Comparison of ENCODE assay signal across 8 mouse cellular contexts in genomic region chr17:84957487-84958259, GRCm38 (mm10). TPM values are rescaled to one million over a fixed set of nuclear protein-coding genes. Genes with fewer than 3 reads are reported as not detected.
DNase-seq lines count a peak whose midpoint lies in the region; ATAC-seq and TF ChIP-seq lines count a peak whose summit lies in the region.

No protein-coding gene starts in this region.

- no peak overlapping the region for H3K4me2 ChIP-seq in CH12.LX (ENCODE audit: insufficient read depth, low read depth, poor library complexity, severe bottlenecking)
- peak overlapping the region; percentile 64 for H3K4me2 ChIP-seq in forebrain, embryonic 11.5 days (ENCODE audit: low read depth, low read length, severe bottlenecking)
- H3K4me2 ChIP-seq in heart, embryonic 16.5 days (ENCODE audit: low read depth, low read length), result peak overlapping the region; percentile 93; the same call in 1 of the 2 replicates
- peak overlapping the region; percentile 74 for H3K4me2 ChIP-seq in liver, embryonic 15.5 days
- H3K4me2 ChIP-seq in neural tube, embryonic 12.5 days (replicated peaks), result peak overlapping the region; percentile 70

- H3K27ac ChIP-seq in CH12.LX (ENCODE audit: insufficient read depth, low read depth), result peak overlapping the region; percentile 76
- H3K27ac ChIP-seq in forebrain, embryonic 11.5 days (ENCODE audit: low read depth, low read length), result peak overlapping the region; percentile 93
- H3K27ac ChIP-seq in heart, embryonic 16.5 days (ENCODE audit: low read length), result peak overlapping the region; percentile 98
- H3K27ac ChIP-seq in liver, embryonic 15.5 days (replicated peaks), result peak overlapping the region; percentile 96
- H3K27ac ChIP-seq in neural tube, embryonic 12.5 days, result peak overlapping the region; percentile 94

- under 1% methylated on average over 51 of the region's 55 CpGs for WGBS in forebrain, embryonic 11.5 days
- WGBS in heart, embryonic 16.5 days, result under 1% methylated on average over 53 of the region's 55 CpGs
- 2% methylated on average over 55 of the region's 55 CpGs for WGBS in liver, embryonic 15.5 days (ENCODE audit: insufficient replicate concordance)
- WGBS in neural tube, embryonic 12.5 days, result under 1% methylated on average over 45 of the region's 55 CpGs

- peak overlapping the region; percentile 89 for H3K9ac ChIP-seq in CH12.LX (ENCODE audit: insufficient read depth, low read depth)
- peak overlapping the region; percentile 93 for H3K9ac ChIP-seq in forebrain, embryonic 11.5 days (ENCODE audit: low read length)
- peak overlapping the region; percentile 90 for H3K9ac ChIP-seq in heart, embryonic 16.5 days (ENCODE audit: low read length)
- H3K9ac ChIP-seq in liver, embryonic 15.5 days, result peak overlapping the region; percentile 99
- peak overlapping the region; percentile 98 for H3K9ac ChIP-seq in neural tube, embryonic 12.5 days

- peak; percentile 87 for TF ChIP-seq POLR2A in CH12.LX (IDR thresholded peaks at IDR 0.05; ENCODE audit: low read depth, low read length)

- dilution Hi-C loops in CH12.LX (cut with MboI; ENCODE audit: extremely low pct_ligation_motif_present, extremely low pct_unique_long_range_greater_than_20kb, low sequenced_read_pairs), result no loop called here

- peak; percentile 99 for ATAC-seq in forebrain, embryonic 11.5 days (replicated peaks; ENCODE audit: low FRiP score)
- ATAC-seq in heart, embryonic 16.5 days (replicated peaks; ENCODE audit: extremely low read depth, insufficient read depth, low FRiP score), result peak; percentile 97
- peak; percentile 94 for ATAC-seq in liver, embryonic 15.5 days (ENCODE audit: insufficient read depth)
- peak; percentile 99 for ATAC-seq in neural tube, embryonic 12.5 days (ENCODE audit: low FRiP score, low read depth)

- no peak for TF ChIP-seq CTCF in CH12.LX (conservative IDR thresholded peaks at IDR 0.05 in 1 of 2, IDR thresholded peaks at IDR 0.05 in 1 of 2; ENCODE audit: low read depth in 2 of 2, low read length in 2 of 2)

- peaks cover 0 to 5% of the 10 kb centered on the region in 2 experiments for H3K36me3 ChIP-seq in CH12.LX (replicated peaks in 1 of 2; ENCODE audit: control insufficient read depth in 1 of 2, insufficient read depth in 1 of 2, low read length in 1 of 2)
- no peaks in the 10 kb centered on the region for H3K36me3 ChIP-seq in forebrain, embryonic 11.5 days (ENCODE audit: control insufficient read depth, insufficient read depth, low read length)
- H3K36me3 ChIP-seq in heart, embryonic 16.5 days (ENCODE audit: control insufficient read depth, insufficient read depth), result no peaks in the 10 kb centered on the region
- H3K36me3 ChIP-seq in liver, embryonic 15.5 days (replicated peaks), result 0 out of 2 replicates have a peak, but pooled peaks cover 6% of the 10 kb centered on the region
- H3K36me3 ChIP-seq in neural tube, embryonic 12.5 days, result no peaks in the 10 kb centered on the region

- H3K4me1 ChIP-seq in CH12.LX (ENCODE audit: control insufficient read depth in 1 of 2, insufficient read depth in 2 of 2), result peaks cover 5 to 36% of the 10 kb centered on the region in 2 experiments; a peak in 3 of 4 replicates
- peaks cover 3% of the 10 kb centered on the region; the same call in 1 of the 2 replicates for H3K4me1 ChIP-seq in forebrain, embryonic 11.5 days (replicated peaks; ENCODE audit: control insufficient read depth, insufficient read depth, low read length)
- peaks cover 28% of the 10 kb centered on the region for H3K4me1 ChIP-seq in heart, embryonic 16.5 days (ENCODE audit: control insufficient read depth, insufficient read depth, low read length)
- H3K4me1 ChIP-seq in liver, embryonic 15.5 days (replicated peaks), result peaks cover 43% of the 10 kb centered on the region
- peaks cover 20% of the 10 kb centered on the region for H3K4me1 ChIP-seq in neural tube, embryonic 12.5 days

- in situ Hi-C loops in CH12.LX (cut with MboI; ENCODE audit: low pct_ligation_motif_present, low pct_unique_long_range_greater_than_20kb, low sequenced_read_pairs), result no loop called here

- DNase-seq in CH12.LX (ENCODE audit: extremely low read depth), result peak; percentile 100
- DNase-seq in c-Kit-positive CD71-positive TER-119-negative erythroid progenitor cells, embryonic 14.5 days (ENCODE audit: low read depth), result peak; percentile 100
- peak; percentile 99 for DNase-seq in forebrain, embryonic 11.5 days (ENCODE audit: low spot score)
- DNase-seq in kidney, postnatal 36 days, result peak; percentile 100
- peak; percentile 100 for DNase-seq in telencephalon, adult 2 months (ENCODE audit: low read depth, low spot score)

- no peaks in the 10 kb centered on the region for H3K9me3 ChIP-seq in CH12.LX (replicated peaks; ENCODE audit: low read length)
- no peaks in the 10 kb centered on the region for H3K9me3 ChIP-seq in forebrain, embryonic 11.5 days (ENCODE audit: control insufficient read depth, low read length)
- no peaks in the 10 kb centered on the region for H3K9me3 ChIP-seq in heart, embryonic 16.5 days (replicated peaks; ENCODE audit: control insufficient read depth, low read length)
- no peaks in the 10 kb centered on the region for H3K9me3 ChIP-seq in liver, embryonic 15.5 days (replicated peaks)
- H3K9me3 ChIP-seq in neural tube, embryonic 12.5 days, result no peaks in the 10 kb centered on the region

- TF ChIP-seq EP300 in CH12.LX (IDR thresholded peaks at IDR 0.05; ENCODE audit: low read length), result no peak

- no peaks in the 10 kb centered on the region for H3K27me3 ChIP-seq in CH12.LX (replicated peaks)
- H3K27me3 ChIP-seq in forebrain, embryonic 11.5 days (ENCODE audit: control insufficient read depth, insufficient read depth, low read length), result no peaks in the 10 kb centered on the region
- H3K27me3 ChIP-seq in heart, embryonic 16.5 days (ENCODE audit: control insufficient read depth, insufficient read depth, low read length), result no peaks in the 10 kb centered on the region
- H3K27me3 ChIP-seq in liver, embryonic 15.5 days, result no peaks in the 10 kb centered on the region
- no peaks in the 10 kb centered on the region for H3K27me3 ChIP-seq in neural tube, embryonic 12.5 days (replicated peaks)

- peaks cover 35% of the 10 kb centered on the region for H3K79me2 ChIP-seq in CH12.LX (replicated peaks; ENCODE audit: control insufficient read depth, extremely low read depth, insufficient read depth, poor library complexity, severe bottlenecking)

- H3K4me3 ChIP-seq in CH12.LX (replicated peaks in 1 of 3; ENCODE audit: low read depth in 2 of 3, low read length in 2 of 3, poor library complexity in 1 of 3), result peak overlapping the region; percentile 74 to 97 (median 93)
- H3K4me3 ChIP-seq in forebrain, embryonic 11.5 days (ENCODE audit: low read depth, low read length), result peak overlapping the region; percentile 95
- peak overlapping the region; percentile 90 for H3K4me3 ChIP-seq in heart, embryonic 16.5 days (ENCODE audit: low read length)
- H3K4me3 ChIP-seq in liver, embryonic 15.5 days (replicated peaks), result peak overlapping the region; percentile 99
- peak overlapping the region; percentile 98 for H3K4me3 ChIP-seq in neural tube, embryonic 12.5 days

- TF ChIP-seq RAD21 in CH12.LX (IDR thresholded peaks at IDR 0.05; ENCODE audit: low read depth, low read length), result no peak

TF ChIP-seq in CH12.LX, 34 proteins besides CTCF, POLR2A, EP300 and RAD21:
- TF ChIP-seq HCFC1 (IDR thresholded peaks at IDR 0.05; ENCODE audit: low read depth, low read length), result peak; percentile 38
- no peak for TF ChIP-seq BHLHE40 (IDR thresholded peaks at IDR 0.05; ENCODE audit: low read depth, low read length)
- peak; percentile 89 for TF ChIP-seq CHD2 (IDR thresholded peaks at IDR 0.05; ENCODE audit: low read length)
- TF ChIP-seq UBTF (IDR thresholded peaks at IDR 0.05; ENCODE audit: low read depth, low read length), result no peak
- TF ChIP-seq MAZ (IDR thresholded peaks at IDR 0.05; ENCODE audit: low read depth, low read length), result peak; percentile 83
- TF ChIP-seq ZMIZ1 (IDR thresholded peaks at IDR 0.05; ENCODE audit: low read depth, low read length), result 0 out of 2 replicates have a peak, but pooled peaks have one; percentile 57
- peak; percentile 16; the same call in 1 of the 2 replicates for TF ChIP-seq IRF4 (IDR thresholded peaks at IDR 0.05; ENCODE audit: low read depth, low read length)
- TF ChIP-seq TCF12 (IDR thresholded peaks at IDR 0.05; ENCODE audit: low read depth, low read length), result peak; percentile 78
- peak; percentile 31; the same call in 1 of the 2 replicates for TF ChIP-seq JUND (conservative IDR thresholded peaks at IDR 0.05; ENCODE audit: low read depth, low read length)
- TF ChIP-seq USF1 (IDR thresholded peaks at IDR 0.05; ENCODE audit: low read depth, low read length), result no peak
- peak; percentile 89 for TF ChIP-seq NELFE (IDR thresholded peaks at IDR 0.05; ENCODE audit: low read depth, low read length)

RNA-seq across cellular contexts. Expression of gene Ppm1b, which starts 1.1 kb away (rescaled TPM):
- total RNA-seq in CH12.LX (2012; rRNA removed) (33.2 and 37.7 TPM in 2 replicates), CH12.LX (2014; rRNA removed) (39.5 and 39.9 TPM in 2 replicates)
- polyA plus RNA-seq in CH12.LX (2012; ENCODE audit: insufficient read length, low read depth), result 47.8 and 49.6 TPM in 2 replicates
- polyA plus RNA-seq in forebrain, embryonic 11.5 days (2014; fragmentation: Nextera tagmentation; extraction: Ambion mirVana), result 94.7 and 99.5 TPM in 2 replicates
- 70.3 and 71.6 TPM in 2 replicates for polyA plus RNA-seq in heart, embryonic 16.5 days (2015; fragmentation: Nextera tagmentation; extraction: Ambion mirVana)
- polyA plus RNA-seq in liver, embryonic 15.5 days (2015; fragmentation: Nextera tagmentation; extraction: Ambion mirVana), result 52.7 and 58.7 TPM in 2 replicates
- polyA plus RNA-seq in neural tube, embryonic 12.5 days (2016; fragmentation: Nextera tagmentation; extraction: Ambion mirVana), result 116 and 122 TPM in 2 replicates

Comparison
In these comparisons a context has a peak if more than half of its experiments do, and no peak if none do; other contexts are left out.
1. Peak in every context shown above with its lines: DNase-seq, ATAC-seq, H3K4me3 ChIP-seq and H3K27ac ChIP-seq.